Mouse (Mus musculus) hindbrain, postnatal 0 days (tissue): Measurements from ENCODE around the gene Skp1a. TPM values are rescaled to one million over a fixed set of nuclear protein-coding genes. Genes with fewer than 3 reads are reported as not detected.
A peak's percentile ranks its signal among the peaks of the same experiment; 100 is the strongest.

Experiments
- ATAC-seq: fragments of 200-750 bp; cut with Nextera tagmentation; 2 replicates; pipeline ENCODE4 v1.8.0; 2017; ENCODE audit warnings: mild to moderate bottlenecking, moderate TSS enrichment, moderate library complexity
- DNase-seq: peaks from one replicate; pipeline ENCODE4 v3.0.0-alpha.2; 2015; ENCODE audit warnings: low spot score
- H3K27ac ChIP-seq: fragments of 300-500 bp; sonication (generic); 2 replicates; pipeline ENCODE4 v1.5.1; 2014; ENCODE audit warnings: mild to moderate bottlenecking
- H3K27me3 ChIP-seq: fragments of 300-500 bp; sonication (generic); 2 replicates; pipeline ENCODE4 v1.6.1; 2014; ENCODE audit warnings: low read length, mixed read lengths; ENCODE audit not compliant: insufficient read depth
- H3K36me3 ChIP-seq: fragments of 300-500 bp; sonication (generic); 2 replicates; pipeline ENCODE4 v1.6.1; 2014; ENCODE audit warnings: low read length, mixed read lengths; ENCODE audit not compliant: insufficient read depth
- H3K4me1 ChIP-seq: fragments of 300-500 bp; sonication (generic); 2 replicates; pipeline ENCODE4 v1.6.1; 2014; ENCODE audit warnings: antibody characterized with exemption, low read length, mixed read lengths; ENCODE audit not compliant: insufficient read depth
- H3K4me2 ChIP-seq: fragments of 300-500 bp; sonication (generic); 2 replicates; pipeline ENCODE4 v1.6.1; 2014; ENCODE audit warnings: low read depth, mild to moderate bottlenecking, low read length, moderate library complexity, mixed read lengths
- H3K4me3 ChIP-seq: fragments of 300-500 bp; sonication (generic); 2 replicates; pipeline ENCODE4 v1.5.1; 2014; ENCODE audit warnings: low read length
- H3K9ac ChIP-seq: fragments of 300-500 bp; sonication (generic); replicated peaks from 2 replicates; pipeline ENCODE4 v1.6.1; 2014; ENCODE audit warnings: mild to moderate bottlenecking, low read length, moderate library complexity, mixed read lengths
- H3K9me3 ChIP-seq: fragments of 300-500 bp; sonication (generic); 2 replicates; pipeline ENCODE4 v1.6.1; 2016; ENCODE audit warnings: low read length, mixed read lengths
- CTCF ChIP-seq: IDR thresholded peaks from 2 replicates; pipeline ENCODE4 v1.5.1; 2016; ENCODE audit warnings: antibody characterized with exemption, control low read depth, low read depth
- WGBS: fragments of 180-500 bp; shearing (Covaris S2); extraction: QIAGEN DNeasy Blood & Tissue Kit; methylation state at CpG from one replicate; pipeline ENCODE4 v1.1.7; 2014; 5-methylcytosine and 5-hydroxymethylcytosine counted together
- polyA plus RNA-seq: library from polyadenylated mRNA; unstranded; fragments of >200 nt; fragmentation: Nextera tagmentation; extraction: Ambion mirVana; gene quantifications from 2 replicates; pipeline ENCODE4 v1.2.1, GENCODE M21; 2015
- total RNA-seq: library from RNA; depleted of rRNA; stranded (reverse); fragments of >200 nt; gene quantifications from 2 replicates; pipeline ENCODE4 v1.2.3, GENCODE M21; 2014

The Skp1a gene
- total and polyA plus RNA-seq, 2 experiments from 2014 or later: 320 to 1,108 TPM

- no peaks in the 10 kb centered on the region for H3K9me3 ChIP-seq
- TF ChIP-seq CTCF: no peak
- no peak for DNase-seq
- H3K4me3 ChIP-seq: no peak overlapping the region
- no peaks in the 10 kb centered on the region for H3K27me3 ChIP-seq
- no peak overlapping the region for H3K27ac ChIP-seq
- ATAC-seq: no peak
- no peaks in the 10 kb centered on the region for H3K4me1 ChIP-seq
- no peaks in the 10 kb centered on the region for H3K36me3 ChIP-seq
- H3K4me2 ChIP-seq: peak overlapping the region; percentile 6; the same call in 1 of the 2 replicates
- H3K9ac ChIP-seq: no peak overlapping the region
- 18% methylated on average over 19 of the region's 19 CpGs for WGBS
Measured at GRCm38 (mm10) chr11:52223968-52224682, 7.7 kb upstream of the Skp1a start.

- Histone ChIP-seq H3K36me3 (no peaks in the 10 kb centered on the region), H3K27ac (no peak overlapping the region), H3K9me3 (no peaks in the 10 kb centered on the region), H3K4me3 (no peak overlapping the region), H3K4me2 (no peak overlapping the region), H3K4me1 (peaks cover 4% of the 10 kb centered on the region; the same call in 1 of the 2 replicates), H3K9ac (no peak overlapping the region), H3K27me3 (no peaks in the 10 kb centered on the region)
- WGBS: 68% methylated on average over 3 of the region's 3 CpGs
- no peak for DNase-seq
- TF ChIP-seq CTCF: no peak
- no peak for ATAC-seq
Measured at GRCm38 (mm10) chr11:52225986-52226599, 5.7 kb upstream of the Skp1a start.

- H3K27me3 ChIP-seq: no peaks in the 10 kb centered on the region
- DNase-seq (no peak), ATAC-seq (no peak)
- WGBS: 64% methylated on average over 3 of the region's 3 CpGs
- no peak overlapping the region for H3K4me2 ChIP-seq
- H3K9me3 ChIP-seq: no peaks in the 10 kb centered on the region
- no peak overlapping the region for H3K4me3 ChIP-seq
- TF ChIP-seq CTCF: no peak
- no peaks in the 10 kb centered on the region for H3K36me3 ChIP-seq
- peaks cover 5% of the 10 kb centered on the region; the same call in 1 of the 2 replicates for H3K4me1 ChIP-seq
- no peak overlapping the region for H3K27ac ChIP-seq
- no peak overlapping the region for H3K9ac ChIP-seq
Measured at GRCm38 (mm10) chr11:52227053-52227452, 4.7 kb upstream of the Skp1a start.

- no peaks in the 10 kb centered on the region for H3K9me3 ChIP-seq
- H3K4me3 ChIP-seq: no peak overlapping the region
- peaks cover 5% of the 10 kb centered on the region; the same call in 1 of the 2 replicates for H3K4me1 ChIP-seq
- no peak overlapping the region for H3K4me2 ChIP-seq
- DNase-seq (no peak), ATAC-seq (no peak)
- no peak overlapping the region for H3K27ac ChIP-seq
- H3K27me3 ChIP-seq: no peaks in the 10 kb centered on the region
- no peak for TF ChIP-seq CTCF
- no peak overlapping the region for H3K9ac ChIP-seq
- WGBS: 85% methylated on average over 13 of the region's 13 CpGs
- H3K36me3 ChIP-seq: no peaks in the 10 kb centered on the region
Measured at GRCm38 (mm10) chr11:52227466-52228226, 4.1 kb upstream of the Skp1a start.

GRCm38 (mm10) chr11:52228722-52229448 is 2.9 kb upstream of the Skp1a start:
- no peak for TF ChIP-seq CTCF
- Histone ChIP-seq H3K9me3 (no peaks in the 10 kb centered on the region), H3K4me2 (no peak overlapping the region), H3K9ac (no peak overlapping the region), H3K4me3 (no peak overlapping the region), H3K27me3 (no peaks in the 10 kb centered on the region), H3K4me1 (peaks cover 5% of the 10 kb centered on the region; the same call in 1 of the 2 replicates), H3K27ac (no peak overlapping the region), H3K36me3 (no peaks in the 10 kb centered on the region)
- DNase-seq (no peak), ATAC-seq (no peak)
- WGBS: 79% methylated on average over 7 of the region's 7 CpGs

- H3K9me3 ChIP-seq: no peaks in the 10 kb centered on the region
- TF ChIP-seq CTCF: no peak
- peak overlapping the region; percentile 100; the same call in 1 of the 2 replicates for H3K27ac ChIP-seq
- no peaks in the 10 kb centered on the region for H3K27me3 ChIP-seq
- DNase-seq (no peak), ATAC-seq (no peak)
- peak overlapping the region; percentile 86 for H3K4me2 ChIP-seq
- H3K4me3 ChIP-seq: peak overlapping the region; percentile 99
- peak overlapping the region; percentile 99; the same call in 1 of the 2 replicates for H3K9ac ChIP-seq
- H3K4me1 ChIP-seq: peaks cover 10% of the 10 kb centered on the region; the same call in 1 of the 2 replicates
- WGBS: 59% methylated on average over 5 of the region's 5 CpGs
- H3K36me3 ChIP-seq: no peaks in the 10 kb centered on the region
Measured at GRCm38 (mm10) chr11:52230694-52231093, 1.1 kb upstream of the Skp1a start.
